Mouse (Mus musculus) thymus, postnatal 14 days (tissue): ENCODE data around the gene D130043K22Rik.
"Not testable (repeated sequence)": the region's sequence is repeated elsewhere in the genome, so short reads cannot be mapped to it uniquely, and the experiment has no call there.

Experiments
- DNase-seq: peaks from one replicate; pipeline ENCODE4 v3.0.0; 2021

Gene D130043K22Rik

DNA sequence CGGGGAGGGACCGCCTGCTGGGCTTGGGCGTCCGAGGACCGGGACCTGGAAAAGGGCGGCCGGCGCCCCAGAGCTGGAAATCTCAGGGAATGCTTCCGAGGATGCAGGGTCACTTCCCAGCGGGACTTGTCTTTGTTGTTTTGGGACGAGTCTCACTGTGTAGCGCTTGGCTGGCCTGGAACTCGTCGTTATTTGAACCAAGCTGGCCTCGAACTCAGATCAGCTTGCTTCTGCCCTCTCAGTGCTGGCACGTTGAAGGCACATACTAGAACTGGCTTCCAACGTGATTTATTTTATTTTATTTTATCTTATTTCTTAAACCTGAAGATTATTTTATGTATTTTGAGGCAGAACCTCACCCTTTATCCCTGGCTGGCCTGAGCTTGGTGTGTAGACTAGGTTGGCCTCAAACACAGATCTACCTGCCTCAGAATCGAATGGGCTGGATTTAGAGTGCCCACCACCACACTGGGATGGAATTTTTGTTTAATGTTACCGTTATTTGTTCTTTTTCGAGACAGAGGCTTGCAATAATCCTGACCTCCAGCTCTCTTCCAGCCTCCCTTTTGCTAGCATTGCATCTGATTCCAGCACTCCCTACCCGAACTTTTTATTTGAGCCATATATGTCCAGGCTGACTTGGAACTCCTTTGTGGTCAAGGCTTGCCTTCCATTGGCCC is 12.7 kb upstream of the D130043K22Rik start:
- DNase-seq, result no peak

DNA sequence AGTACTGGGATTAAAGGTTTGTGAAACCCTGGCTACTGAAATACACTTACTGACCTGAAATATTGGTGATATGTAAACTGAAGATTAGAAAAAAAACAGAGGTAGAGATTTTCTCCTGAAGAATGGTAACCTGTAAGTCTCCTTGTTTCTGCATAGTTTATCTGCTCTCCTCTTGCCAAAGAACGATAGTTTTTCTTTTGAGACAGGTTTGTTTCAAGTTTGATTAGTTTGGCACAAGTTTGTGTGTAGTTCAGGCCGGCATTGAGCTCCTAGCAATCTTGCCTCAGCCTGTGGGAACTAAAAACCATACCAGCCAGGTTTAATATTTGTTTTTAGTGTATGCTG is 12.2 kb upstream of the D130043K22Rik start:
- DNase-seq, result no peak

DNA sequence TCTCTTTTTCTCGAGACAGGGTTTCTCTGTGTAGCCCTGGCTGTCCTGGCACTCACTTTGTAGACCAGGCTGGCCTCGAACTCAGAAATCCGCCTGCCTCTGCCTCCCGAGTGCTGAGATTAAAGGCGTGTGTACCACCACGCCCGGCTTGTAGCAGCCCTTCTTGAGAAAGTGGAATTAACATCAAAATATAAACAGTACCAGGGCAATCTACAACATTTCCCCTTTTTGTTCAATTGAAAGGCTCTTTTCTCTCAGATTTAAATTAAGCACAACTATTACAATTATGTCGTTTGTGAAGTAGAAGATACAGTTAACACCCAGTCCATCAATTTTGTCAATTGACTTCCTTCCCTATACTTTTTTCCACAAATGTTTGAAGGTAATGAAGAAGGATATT is 7.2 kb upstream of the D130043K22Rik start:
- DNase-seq, result not testable (repeated sequence)

DNA sequence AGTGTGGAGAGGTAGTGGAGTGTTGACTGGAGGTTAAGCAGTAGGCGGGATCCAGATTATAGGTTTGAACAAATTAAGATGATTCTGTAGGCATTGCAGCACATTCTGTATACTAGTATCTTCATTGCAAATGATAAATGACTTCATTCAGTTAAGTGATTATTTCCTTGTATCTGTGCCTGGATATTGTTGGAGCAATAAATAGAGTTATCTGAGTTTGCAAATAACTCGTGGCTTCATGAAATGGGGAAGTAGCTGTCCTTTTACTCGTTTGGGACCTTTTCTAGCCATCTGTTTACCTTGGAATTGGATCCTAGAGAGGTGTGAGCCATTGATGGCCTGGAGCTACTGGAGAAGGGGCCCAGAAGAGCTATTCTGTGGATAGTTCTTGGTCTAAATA is 5.1 kb upstream of the D130043K22Rik start:
- DNase-seq, result no peak

DNA sequence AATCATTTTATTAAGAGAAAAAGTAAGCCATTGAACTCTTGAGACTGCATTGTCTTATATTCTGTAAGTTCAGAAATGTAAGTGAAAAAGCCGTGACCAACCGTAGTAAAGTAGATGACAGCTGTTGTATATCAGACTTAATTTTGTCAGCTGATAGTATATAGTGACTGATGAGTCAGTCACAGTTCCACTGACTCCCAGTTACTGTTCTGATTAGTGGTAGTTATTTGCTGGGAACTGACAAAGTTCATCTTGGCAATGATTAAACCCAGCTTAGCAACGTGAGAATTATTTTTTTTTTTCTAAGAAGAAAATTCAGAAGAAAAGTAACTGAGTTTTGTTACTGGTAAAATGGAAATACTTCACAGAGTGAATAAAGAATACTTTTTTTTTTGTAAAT is 3.2 kb upstream of the D130043K22Rik start:
- no peak for DNase-seq

DNA sequence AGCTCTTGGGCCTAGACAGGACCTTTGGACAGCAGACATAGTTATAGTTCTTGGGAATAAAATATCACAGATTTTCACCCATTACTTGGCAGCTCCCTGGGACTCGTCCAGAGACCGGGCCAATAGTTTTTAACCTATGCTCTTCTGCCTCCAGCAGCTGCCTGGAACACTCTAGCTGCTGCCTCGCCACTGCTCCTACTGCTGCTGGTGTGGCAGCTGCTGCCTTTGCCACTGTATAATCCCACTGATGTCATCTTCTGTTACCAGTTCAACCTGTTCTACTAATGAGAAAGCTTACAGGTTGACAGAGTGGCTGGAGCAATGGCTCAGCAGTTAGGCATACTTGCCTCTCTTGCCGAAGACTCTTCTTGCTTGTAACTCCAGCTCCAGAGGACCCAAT is 4.4 kb downstream of the D130043K22Rik start:
- DNase-seq, result no peak

DNA sequence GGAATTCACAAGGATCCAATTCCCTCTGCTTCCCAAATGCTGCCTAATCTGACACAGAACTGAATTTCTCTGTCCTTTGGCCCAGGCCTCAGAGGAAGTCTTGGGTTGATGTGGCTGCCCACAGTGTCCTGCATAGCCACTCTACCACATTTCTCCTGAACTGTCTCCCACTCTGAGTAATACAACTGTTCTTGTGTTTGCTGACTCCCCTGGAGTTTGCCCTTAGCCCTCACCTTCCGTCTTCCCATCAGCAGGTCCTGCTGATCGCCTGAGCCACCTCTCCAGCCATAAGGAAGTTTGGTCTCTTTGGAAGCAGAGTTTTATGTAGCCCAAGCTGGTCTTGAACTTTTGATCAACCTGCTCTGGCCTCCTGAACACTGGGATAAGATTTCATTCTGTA is 7.1 kb downstream of the D130043K22Rik start:
- no peak for DNase-seq

DNA sequence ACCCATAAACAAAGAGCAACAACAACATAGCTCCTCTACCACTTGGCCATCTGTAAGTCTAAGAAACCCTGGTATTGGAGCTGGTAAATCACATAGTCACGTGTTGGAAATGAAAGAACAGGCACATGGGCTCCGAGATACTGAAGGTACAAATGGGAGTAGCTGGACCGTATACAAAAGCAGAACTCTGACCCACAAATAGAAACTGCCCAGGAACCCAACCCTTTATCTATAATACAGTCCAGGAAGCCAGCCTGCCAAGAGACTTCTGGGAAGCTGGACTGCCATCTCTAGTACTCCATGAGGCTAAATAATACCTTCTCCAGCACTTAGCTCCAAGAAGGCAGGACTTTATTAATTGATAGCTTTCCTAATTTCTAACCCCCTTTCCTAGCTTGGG is 7.6 kb downstream of the D130043K22Rik start:
- no peak for DNase-seq

DNA sequence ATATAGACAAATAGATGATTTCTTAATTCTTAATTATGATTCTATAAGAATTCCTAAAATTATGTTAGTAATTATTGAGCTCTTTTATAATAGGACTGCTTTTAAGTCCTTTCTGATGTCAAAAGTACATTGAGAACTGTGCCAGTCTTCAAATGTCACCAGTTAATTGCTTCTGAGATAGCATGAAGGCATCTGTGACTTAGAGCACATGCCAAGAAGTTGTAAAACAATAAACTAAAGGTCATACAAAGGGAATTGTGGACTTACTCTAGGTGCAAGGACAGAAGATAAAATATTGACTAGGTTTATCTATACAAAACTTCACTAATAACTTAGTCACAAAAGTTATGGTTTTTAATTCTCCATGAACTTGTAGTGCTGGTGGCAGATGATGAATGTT is 14.2 kb downstream of the D130043K22Rik start:
- no peak for DNase-seq

DNA sequence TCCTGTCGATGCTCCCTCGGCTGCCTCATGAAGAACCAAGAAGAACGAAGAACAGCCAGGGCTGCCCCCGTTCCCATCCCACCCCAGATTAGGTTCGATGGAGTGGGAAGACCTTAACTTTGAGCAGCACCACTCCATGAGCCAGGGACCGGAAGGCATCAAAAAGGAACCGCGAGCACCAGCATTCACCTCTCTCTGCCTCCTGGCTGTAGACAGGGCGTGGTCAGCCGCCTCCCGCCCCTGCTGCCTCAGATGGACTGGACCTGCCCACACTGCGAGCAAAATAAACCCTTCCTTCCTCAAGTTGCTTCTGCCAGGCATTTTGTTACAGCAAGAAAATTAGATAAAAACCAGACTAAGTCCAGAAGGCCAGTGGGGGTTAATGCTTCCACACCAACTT is 16.1 kb downstream of the D130043K22Rik start:
- DNase-seq, result no peak

DNA sequence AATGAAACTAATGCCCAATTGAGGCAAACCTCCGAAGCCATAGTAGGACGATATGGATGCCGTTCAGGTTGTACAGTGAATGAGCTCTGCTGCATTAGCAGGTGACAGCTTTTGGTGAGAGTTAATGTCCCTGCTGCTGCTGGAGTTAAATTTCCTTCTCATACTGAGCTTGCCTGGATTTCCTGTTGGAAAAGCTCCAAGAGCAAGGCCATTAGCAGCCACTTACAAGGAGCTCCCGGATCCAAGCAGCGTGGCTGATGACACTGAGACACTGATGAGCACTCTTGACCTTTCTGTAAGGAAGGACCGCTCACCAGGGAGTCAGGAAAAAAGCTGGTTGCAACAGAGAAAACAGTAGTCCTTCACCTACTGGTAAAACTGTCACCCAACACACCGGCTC is 17.1 kb downstream of the D130043K22Rik start:
- DNase-seq, result no peak

DNA sequence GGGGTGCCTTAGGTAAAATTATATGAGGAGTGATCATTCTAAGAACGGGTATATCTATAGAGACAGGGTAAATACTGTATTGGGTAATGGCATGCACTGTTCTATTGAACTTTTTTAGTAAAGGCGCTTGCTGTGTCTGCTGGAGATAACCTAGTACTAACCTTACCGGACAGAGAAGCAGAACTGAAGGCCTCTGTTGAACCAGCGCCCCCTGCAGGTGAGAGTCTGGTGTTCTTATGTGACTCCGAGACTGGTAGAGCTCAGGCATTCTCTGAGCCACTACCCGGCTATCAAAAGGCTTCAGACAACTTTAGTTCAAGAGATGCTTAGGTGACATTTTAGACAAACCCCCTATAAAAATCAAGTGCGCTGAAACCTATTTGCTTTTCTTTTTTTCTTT is 17.6 kb downstream of the D130043K22Rik start:
- DNase-seq, result peak; percentile 76

DNA sequence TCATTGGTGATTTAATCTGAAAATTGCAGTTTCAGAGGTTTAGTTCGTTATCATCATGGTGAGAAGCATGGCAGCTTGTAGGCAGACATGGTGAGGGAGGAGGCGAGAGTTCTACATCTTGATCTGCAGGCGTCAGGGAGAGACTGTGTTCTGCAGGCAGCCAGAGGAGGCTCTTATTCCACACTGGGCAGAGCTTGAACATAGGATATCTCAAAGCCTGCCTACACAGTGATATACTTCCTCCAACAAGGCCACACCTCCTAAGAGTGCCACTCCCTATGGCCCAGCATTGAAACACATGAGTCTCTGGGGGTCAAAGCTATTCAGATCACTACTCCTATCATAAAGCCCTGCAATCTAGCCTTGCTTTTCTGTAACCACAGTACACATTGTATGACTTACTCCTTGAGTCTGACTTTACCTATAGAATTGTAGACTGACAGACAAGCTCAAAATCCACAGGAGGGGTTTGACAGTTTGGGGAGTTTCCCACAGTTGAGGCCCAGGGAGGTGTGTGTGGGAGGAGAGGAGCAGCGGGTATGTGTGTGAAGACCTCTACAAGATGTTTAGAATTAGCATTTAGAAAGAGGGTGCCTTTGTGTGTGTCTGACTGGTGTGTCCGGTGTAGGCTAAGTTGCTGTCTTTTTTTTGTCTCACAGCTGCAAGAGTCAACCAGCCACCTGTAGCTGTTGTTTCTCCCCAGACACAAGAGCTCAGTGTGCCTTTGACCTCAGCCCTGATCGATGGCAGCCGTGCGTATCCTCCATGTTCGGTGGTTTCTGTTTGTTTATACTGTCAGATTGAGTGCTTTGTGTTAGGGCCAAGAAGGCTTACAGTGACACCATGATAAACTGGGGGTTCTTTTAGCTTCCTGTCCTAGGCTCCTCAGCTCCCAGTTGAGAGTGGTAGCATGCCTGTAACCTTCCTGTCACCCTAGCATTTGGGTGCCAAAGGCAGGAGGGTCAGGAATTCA is 21.8 kb downstream of the D130043K22Rik start:
- no peak for DNase-seq

DNA sequence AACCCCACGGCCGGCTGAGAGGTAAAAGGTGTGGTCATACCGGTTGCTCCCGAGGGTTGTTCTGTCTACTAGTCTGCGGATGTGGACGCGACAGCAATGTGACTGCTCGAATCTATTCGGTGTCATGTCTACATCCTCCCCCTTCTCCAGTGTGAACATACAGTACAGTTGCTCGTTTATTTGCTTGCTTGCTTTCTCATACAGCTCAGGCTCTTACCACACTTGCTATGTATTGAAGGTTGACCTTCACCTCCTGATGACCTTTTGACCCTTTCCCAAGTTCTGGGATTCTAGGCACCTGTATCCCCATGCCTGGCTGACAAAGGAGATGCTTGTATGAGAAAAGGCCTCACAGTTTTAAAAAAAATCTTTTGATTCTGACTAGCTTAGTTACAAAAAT is 22.9 kb downstream of the D130043K22Rik start:
- no peak for DNase-seq

DNA sequence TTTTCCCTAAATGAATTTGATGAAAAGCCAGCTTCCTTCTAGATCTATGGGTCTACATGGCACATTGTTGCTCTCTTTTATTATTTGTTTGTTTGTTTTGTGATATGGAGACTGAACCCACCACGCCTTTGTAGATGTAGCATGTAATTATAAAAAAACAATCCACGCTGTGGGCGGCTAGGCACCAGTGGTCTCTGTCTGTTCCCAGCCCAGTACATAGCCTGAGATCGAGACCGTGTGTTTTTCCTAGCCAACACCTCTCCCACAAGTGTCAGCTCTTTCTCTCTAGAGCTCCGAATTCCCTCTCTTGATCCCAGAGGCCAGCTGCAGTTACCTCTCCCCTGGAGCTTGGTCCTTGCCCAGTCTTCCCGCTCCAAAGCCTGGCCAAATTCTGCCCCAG is 23.3 kb downstream of the D130043K22Rik start:
- no peak for DNase-seq

DNA sequence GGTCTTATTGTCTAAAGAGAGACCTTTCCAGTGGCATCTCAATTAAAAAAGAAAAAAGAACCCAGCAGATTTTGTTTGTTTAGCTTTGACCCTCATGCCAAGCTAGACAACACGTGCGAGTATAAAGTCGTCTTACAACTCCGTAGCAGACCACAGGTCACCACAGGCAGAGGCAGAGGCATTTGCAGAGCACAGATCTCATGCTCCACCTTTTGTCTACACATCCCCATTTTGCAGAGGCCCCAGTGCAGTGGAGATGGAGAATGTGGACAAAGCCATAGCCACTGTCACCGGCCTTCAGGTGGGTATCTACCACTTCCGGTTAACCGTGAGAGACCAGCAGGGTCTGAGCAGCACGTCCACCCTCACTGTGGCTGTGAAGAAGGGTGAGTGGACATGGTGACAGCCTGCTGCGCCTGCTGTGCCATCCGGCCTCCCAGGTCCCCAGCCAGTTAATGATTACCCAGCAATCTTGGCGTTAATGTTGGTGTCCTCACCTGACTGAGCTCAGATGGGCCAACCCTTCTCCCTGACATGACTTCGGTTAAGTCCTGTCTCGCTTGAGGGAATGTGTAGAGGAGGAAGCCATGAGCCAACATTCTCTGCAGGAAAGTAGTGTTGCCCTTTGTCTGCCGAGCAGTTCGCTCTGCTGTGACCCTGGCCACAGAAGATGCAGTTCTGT is 34.6 kb downstream of the D130043K22Rik start:
- DNase-seq, result no peak

DNA sequence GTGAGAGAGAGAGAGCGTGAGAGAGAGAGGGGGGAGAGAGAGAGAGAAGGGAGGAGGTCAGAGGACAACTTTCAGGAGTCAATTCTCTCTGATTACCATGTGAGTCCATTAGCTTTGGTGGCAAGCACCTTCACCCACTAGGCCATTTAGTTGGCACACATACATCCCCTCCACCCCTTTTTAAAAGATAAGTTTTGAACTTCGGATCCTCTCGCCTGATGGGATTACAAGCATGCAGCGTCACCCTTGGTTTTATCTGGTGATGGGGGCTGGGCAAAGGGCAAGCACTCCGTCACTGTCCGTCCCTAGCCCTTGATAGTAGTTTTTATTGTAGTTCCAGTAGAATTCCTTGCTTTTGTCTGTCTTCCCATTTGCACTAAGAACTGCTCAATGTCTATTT is 35.3 kb downstream of the D130043K22Rik start:
- DNase-seq, result no peak

DNA sequence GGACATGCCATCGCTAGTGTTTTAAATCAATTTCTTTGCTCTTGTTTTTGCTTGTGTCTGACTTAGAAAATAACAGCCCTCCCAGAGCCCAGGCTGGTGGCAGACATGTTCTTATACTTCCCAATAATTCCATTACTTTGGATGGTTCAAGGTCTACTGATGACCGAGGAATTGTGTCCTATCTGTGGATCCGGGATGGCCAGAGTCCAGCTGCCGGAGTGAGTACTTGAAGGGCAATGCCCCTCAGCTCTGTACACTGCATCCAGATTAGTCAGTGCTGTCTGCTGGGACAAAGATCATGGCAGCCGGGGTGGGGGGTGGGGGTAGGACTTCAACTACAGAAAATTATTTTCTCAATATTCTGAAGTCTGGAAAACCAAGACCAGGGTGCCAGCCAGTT is 35.8 kb downstream of the D130043K22Rik start:
- no peak for DNase-seq

DNA sequence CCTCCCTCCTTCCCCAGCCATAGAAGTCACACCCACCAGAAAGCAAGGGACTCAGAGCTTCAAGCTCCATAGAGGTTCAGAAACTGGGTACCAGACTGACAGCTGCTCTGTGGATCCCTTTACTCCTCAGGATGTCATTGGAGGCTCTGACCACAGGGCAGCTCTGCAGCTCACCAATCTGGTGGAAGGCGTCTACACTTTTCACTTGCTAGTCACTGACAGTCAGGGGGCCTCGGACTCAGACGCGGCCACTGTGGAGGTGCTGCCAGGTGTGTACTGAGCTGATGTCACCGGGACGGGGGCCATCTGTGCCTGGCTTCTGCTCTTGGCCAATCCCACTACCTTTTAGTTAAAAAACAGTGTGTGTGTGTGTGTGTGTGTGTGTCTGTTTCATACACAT is 37.5 kb downstream of the D130043K22Rik start:
- DNase-seq, result peak; percentile 38

DNA sequence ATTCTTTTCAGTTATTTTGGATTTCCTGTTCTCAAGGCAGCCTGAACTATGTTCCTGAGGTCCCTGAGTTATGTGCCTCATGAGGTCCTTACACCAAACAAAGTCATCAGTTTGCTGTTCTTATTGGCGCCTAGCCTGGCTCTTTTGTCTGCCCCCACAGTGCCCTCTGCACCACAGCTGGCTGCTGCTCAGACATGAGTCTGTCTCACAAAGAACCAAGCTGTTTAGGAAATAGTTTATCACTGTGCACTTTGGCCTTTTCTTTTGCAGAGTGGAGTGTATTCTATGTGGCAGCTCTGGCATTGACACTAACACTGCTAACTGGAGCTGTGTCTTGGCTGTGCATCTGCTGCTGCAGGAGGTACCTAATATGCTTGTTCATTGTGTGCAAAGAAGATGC is 44.6 kb downstream of the D130043K22Rik start:
- DNase-seq, result no peak

DNA sequence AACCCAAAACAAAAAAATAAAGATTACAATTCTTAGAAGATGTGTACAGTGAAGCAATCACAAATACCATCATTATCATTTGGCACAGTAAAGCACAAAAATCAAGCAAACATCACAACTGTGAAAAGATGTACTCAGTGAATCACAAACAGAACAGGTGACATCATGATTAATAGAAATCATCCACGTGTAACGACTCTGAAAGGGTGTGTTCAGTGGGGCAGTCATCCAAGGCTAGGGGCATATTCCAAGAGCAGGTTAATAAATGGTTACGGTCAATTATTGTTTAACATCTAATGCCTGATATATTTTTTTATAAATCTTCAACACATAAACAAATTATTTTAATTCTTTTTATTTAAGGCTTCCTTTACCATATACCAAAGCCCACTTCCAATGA is 47.6 kb downstream of the D130043K22Rik start:
- no peak for DNase-seq

DNA sequence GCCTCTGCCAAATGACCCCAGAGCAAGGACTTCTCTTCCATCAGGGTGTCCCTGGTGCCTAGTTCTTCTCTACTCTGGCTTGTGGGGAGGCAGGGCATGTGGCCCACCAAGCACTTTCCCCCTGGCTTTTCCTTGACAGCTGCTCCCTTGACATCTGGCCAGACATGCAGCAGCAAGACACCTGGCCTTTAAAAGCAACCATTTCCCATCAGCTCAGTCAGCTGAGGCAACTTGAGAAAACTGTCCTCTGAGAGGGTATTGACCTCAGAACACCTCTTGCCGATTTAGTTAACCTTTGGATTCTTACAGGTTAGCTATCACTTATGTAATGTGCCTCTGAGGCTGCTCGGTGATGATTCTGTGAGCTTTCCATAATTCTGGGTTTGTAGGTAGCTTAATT is 48.9 kb downstream of the D130043K22Rik start:
- no peak for DNase-seq

DNA sequence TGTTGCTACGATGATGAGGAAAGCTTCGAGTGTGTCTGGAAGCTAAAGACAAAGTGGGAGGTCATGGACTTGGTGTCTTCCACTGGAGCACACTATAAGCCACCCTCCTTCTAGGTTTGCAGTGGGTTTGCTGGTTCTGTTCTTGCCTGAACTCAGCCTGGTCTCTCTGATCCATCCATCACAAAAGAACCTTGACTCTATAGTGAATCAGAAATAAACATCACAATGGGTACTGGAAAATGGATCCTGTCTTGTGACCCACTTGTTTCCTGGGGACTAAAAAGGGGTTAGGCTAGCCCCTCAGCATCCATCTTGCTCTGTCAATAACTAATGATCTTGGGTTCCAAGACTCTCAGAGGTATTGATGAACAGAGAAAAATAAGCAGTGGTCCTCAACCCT is 57.0 kb downstream of the D130043K22Rik start:
- DNase-seq, result no peak

DNA sequence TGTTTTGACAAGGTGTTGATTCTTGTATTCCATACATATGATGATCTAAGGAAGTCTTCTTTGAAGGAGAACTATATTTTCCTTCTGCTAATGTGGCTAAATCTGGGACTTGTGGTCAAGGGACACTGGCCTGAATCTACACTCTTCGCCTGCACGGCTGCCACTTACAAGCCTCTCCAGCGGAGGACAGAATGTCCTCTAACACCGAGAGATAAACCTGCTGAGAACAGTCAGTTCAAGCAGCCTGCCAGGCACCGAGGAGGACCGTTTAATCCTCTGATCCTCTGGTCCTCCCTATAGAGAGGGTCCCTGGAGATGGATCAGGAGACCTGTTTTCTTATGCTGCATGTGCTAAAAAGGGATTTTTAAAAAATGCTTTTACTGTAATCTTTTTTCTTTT is 58.5 kb downstream of the D130043K22Rik start:
- no peak for DNase-seq
